Mouse (Mus musculus) small intestine, adult 2 months (tissue): ENCODE results near the gene Nvl. TPM values are rescaled to one million over a fixed set of nuclear protein-coding genes. Genes with fewer than 3 reads are reported as not detected.

Source experiments
- H3K27ac ChIP-seq: fragments of 200-500 bp; 2 replicates; pipeline ENCODE4 v1.5.1; 2012; ENCODE audit warnings: low read depth, low read length, control low read depth, inconsistent platforms; ENCODE audit not compliant: insufficient read depth
- H3K27me3 ChIP-seq: fragments of 200-500 bp; 2 replicates; pipeline ENCODE4 v1.6.1; 2012; ENCODE audit warnings: mild to moderate bottlenecking, moderate library complexity, low read length, inconsistent platforms; ENCODE audit not compliant: control insufficient read depth, insufficient read depth
- H3K36me3 ChIP-seq: fragments of 200-500 bp; 2 replicates; pipeline ENCODE4 v1.6.1; 2012; ENCODE audit warnings: mild to moderate bottlenecking, low read length, control low read depth, inconsistent platforms; ENCODE audit not compliant: control insufficient read depth, insufficient read depth
- H3K4me1 ChIP-seq: fragments of 200-500 bp; 2 replicates; pipeline ENCODE4 v1.6.1; 2012; ENCODE audit warnings: low read length, inconsistent platforms, mixed read lengths; ENCODE audit not compliant: control insufficient read depth, insufficient read depth, insufficient read length
- H3K4me3 ChIP-seq: fragments of 200-500 bp; 2 replicates; pipeline ENCODE4 v1.5.1; 2012; ENCODE audit warnings: low read depth, mild to moderate bottlenecking, control low read depth, inconsistent platforms, low read length, moderate library complexity
- CTCF ChIP-seq: fragments of 200-500 bp; IDR thresholded peaks from 2 replicates; pipeline ENCODE4 v1.5.1; 2012; ENCODE audit warnings: low read depth, mild to moderate bottlenecking, control low read depth, inconsistent platforms, low read length, moderate library complexity, mixed read lengths; ENCODE audit not compliant: insufficient replicate concordance, insufficient read length; ENCODE audit errors: extremely low read depth
- POLR2A ChIP-seq: fragments of 200-500 bp; IDR thresholded peaks from 2 replicates; pipeline ENCODE4 v1.6.1; 2012; ENCODE audit warnings: low read depth, mild to moderate bottlenecking, control low read depth, inconsistent platforms, low read length, moderate library complexity
- WGBS: fragments of 180-500 bp; shearing (Covaris S2); methylation state at CpG from one replicate; pipeline ENCODE4 v1.1.7; 2018; 5-methylcytosine and 5-hydroxymethylcytosine counted together
- polyA plus RNA-seq: library from polyadenylated mRNA; depleted of rRNA; stranded (reverse); fragments of >200 nt; gene quantifications from 2 replicates; pipeline ENCODE4 v1.2.3, GENCODE M21; 2012

Nvl gene
- polyA plus RNA-seq, 1 experiment = 3.4 TPM

DNA sequence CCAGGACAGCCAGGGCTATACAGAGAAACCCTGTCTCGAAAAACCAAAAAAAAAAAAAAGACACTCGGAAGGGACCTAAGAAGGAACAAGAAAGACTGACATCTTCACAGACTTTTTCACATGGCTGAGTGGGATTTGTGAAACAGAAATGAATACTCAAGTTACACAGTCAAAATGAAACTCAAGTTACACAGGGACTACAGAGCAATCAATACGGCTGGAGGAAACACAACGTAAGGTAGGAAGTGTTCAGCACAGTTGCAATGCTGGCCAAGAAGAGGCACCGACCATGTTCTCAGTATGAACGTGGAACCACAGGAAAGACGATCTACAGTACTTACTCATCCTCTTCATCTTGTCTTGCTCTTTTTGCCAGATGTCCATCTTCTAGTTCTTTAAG lies 5.3 kb downstream of the Nvl start:
- Histone ChIP-seq H3K4me1 (no peaks in the 10 kb centered on the region), H3K27ac (no peak overlapping the region), H3K27me3 (no peaks in the 10 kb centered on the region), H3K4me3 (no peak overlapping the region), H3K36me3 (peaks cover 36% of the 10 kb centered on the region)
- 83% methylated on average over 7 of the region's 7 CpGs for WGBS
- no peak for TF ChIP-seq CTCF
- TF ChIP-seq POLR2A = no peak

DNA sequence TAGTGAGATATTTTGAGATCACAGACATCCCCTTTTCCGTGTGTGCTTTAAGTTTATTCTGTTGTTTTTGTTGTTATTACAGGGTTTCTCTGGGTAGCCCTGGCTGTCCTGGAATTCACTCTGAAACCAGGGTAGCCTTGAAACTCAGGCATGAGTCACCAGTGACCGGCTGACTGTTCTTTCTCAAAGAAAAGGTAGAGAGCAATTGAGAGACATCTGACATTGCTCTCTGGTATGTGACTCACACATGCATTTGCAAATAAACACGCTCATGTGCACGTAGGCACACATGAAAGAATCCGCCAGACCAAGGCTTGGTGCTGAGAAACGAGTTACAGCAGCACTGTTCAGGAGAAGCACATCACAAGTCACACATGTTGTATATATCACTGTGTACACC lies 12.1 kb downstream of the Nvl start:
- H3K27me3 ChIP-seq = no peaks in the 10 kb centered on the region
- H3K4me1 ChIP-seq = no peaks in the 10 kb centered on the region
- no peak overlapping the region for H3K27ac ChIP-seq
- WGBS = 87% methylated on average over 6 of the region's 6 CpGs
- no peak overlapping the region for H3K4me3 ChIP-seq
- TF ChIP-seq POLR2A = no peak
- no peak for TF ChIP-seq CTCF
- H3K36me3 ChIP-seq = peaks cover 55% of the 10 kb centered on the region

DNA sequence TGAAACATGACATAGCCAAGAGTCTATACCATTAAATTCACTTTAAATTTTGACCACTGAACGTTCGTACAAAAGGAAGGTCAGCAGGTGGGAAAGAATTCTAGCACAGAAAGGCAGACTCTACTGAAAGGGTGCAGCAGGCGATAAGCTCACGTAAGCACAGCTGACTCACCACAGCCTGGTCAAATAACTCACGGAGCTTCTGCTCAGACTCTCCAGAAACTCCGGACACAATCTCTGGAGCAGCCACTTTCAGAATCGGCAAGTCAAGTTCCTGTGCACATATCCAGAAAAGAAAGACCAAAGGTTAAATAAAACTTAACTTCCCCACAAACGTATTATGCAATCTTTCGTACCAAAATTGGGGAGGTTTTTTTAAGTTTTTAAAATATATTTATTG lies 17.2 kb downstream of the Nvl start:
- TF ChIP-seq POLR2A = no peak
- no peak for TF ChIP-seq CTCF
- peaks cover 50% of the 10 kb centered on the region for H3K36me3 ChIP-seq
- 87% methylated on average over 9 of the region's 9 CpGs for WGBS

DNA sequence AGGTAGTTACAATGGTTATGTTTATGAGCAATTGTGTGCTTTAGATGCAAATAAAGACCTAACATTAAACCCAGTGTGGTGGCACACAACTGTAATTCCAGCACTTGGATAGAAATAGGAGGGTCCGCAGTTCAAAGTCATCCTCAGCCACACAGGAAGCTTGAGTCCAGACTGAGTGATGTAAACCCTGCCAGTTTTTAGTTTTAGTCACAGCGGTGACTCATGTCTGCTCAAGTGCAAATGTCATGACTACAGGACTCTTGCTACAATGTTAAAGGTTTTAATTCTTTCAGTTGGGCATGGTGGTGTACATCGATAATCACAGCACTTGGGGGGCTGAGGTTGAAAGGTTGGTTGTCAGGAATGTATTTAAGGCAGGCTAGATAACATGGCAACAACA lies 18.1 kb downstream of the Nvl start:
- TF ChIP-seq POLR2A = no peak
- TF ChIP-seq CTCF = no peak
- no peak overlapping the region for H3K27ac ChIP-seq
- 97% methylated on average over 3 of the region's 3 CpGs for WGBS
- H3K36me3 ChIP-seq = peaks cover 50% of the 10 kb centered on the region
- no peak overlapping the region for H3K4me3 ChIP-seq
- H3K4me1 ChIP-seq = no peaks in the 10 kb centered on the region
- no peaks in the 10 kb centered on the region for H3K27me3 ChIP-seq

More for the DNA sequence above, 17.2 kb downstream of the Nvl start:
- no peaks in the 10 kb centered on the region for H3K4me1 ChIP-seq
- H3K27ac ChIP-seq = no peak overlapping the region
- H3K4me3 ChIP-seq = no peak overlapping the region
- H3K27me3 ChIP-seq = no peaks in the 10 kb centered on the region

DNA sequence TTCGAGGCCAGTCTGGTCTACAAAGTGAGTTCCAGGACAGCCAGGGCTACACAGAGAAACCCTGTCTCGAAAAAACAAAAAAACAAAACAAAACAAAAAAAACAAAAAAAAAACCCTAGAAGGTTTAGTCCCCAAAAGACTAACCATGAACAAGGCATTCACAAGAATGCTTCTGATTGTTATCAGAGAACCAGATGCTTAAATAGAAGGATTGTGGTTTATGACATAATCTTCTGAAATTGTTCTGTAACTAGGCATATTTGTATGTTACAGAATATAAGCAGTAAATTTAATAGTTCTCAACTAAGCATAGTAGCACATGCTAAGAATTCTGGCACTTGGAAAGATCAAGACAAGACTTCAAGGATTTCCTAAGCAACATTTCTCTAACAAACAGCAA lies 19.9 kb downstream of the Nvl start:
- H3K36me3 ChIP-seq = peaks cover 47% of the 10 kb centered on the region
- WGBS = 88% methylated on average over 2 of the region's 2 CpGs
- TF ChIP-seq CTCF = no peak
- TF ChIP-seq POLR2A = no peak
- H3K4me1 ChIP-seq = no peaks in the 10 kb centered on the region
- H3K27me3 ChIP-seq = no peaks in the 10 kb centered on the region
- no peak overlapping the region for H3K4me3 ChIP-seq
- no peak overlapping the region for H3K27ac ChIP-seq

DNA sequence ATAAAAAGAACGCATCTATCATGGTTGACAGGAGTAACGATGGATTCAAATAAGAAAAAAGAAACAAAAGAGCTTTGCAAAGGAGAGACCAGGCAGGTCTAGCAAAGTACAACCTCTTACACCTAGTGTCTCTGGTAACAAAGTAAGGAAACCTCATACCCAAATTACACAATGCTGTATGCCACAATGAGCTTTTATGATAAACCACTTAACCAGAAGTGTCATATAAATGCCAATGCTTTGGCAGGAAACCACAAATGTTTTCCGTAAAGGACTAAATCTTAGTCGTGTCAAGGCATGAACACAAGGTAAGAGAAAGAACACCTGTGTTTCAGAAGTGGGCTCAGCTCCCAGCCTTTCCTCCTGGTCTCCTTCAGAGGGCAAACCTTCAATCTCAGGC lies 26.9 kb downstream of the Nvl start:
- H3K27me3 ChIP-seq = no peaks in the 10 kb centered on the region
- 89% methylated on average over 4 of the region's 4 CpGs for WGBS
- H3K27ac ChIP-seq = no peak overlapping the region
- H3K36me3 ChIP-seq = peaks cover 38% of the 10 kb centered on the region
- no peak overlapping the region for H3K4me3 ChIP-seq
- H3K4me1 ChIP-seq = no peaks in the 10 kb centered on the region
- TF ChIP-seq CTCF (no peak), POLR2A (no peak)

DNA sequence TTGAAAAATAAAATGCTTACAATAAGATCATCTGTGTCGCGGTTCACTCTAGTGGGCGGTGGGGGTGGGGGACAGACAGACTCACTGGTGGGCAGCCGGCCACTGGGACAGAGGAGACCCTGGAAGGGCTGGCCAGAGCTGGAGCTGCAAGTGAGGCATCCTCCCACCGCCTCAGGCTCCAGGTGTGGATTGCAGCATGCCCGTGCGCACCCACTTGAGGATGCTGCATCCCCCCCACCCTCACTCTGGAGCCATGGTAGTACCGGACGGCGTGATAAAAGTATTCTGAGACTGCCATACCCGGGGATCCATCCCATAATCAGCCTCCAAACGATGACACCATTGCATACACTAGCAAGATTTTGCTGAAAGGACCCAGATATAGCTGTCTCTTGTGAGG lies 54.0 kb downstream of the Nvl start:
- H3K36me3 ChIP-seq = peaks cover 29% of the 10 kb centered on the region
- H3K4me1 ChIP-seq = no peaks in the 10 kb centered on the region
- H3K4me3 ChIP-seq = no peak overlapping the region
- H3K27ac ChIP-seq = no peak overlapping the region
- WGBS = 76% methylated on average over 12 of the region's 12 CpGs
- H3K27me3 ChIP-seq = no peaks in the 10 kb centered on the region
- no peak for TF ChIP-seq CTCF
- TF ChIP-seq POLR2A = no peak

DNA sequence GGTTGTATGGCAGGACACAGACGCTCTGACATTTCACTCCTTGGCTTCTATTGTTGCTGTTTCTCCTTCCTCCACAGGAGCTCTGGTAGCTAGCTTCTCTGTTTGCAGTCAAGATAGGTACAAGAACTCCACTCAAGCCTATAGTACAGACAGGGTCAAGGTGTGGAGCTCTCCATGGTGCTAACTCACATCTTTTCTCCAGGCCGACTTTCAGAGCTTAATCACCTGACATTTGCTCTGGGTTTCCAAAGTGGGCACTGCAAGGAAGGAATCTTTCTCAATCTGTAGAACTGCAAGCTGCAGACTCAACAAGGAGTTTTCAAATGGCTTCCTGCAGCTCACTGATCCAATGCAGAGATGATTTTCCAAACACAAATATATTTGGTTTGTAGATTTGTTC lies 60.0 kb downstream of the Nvl start:
- Histone ChIP-seq H3K4me3 (no peak overlapping the region), H3K36me3 (no peaks in the 10 kb centered on the region), H3K27me3 (0 out of 2 replicates have a peak, but pooled peaks cover 2% of the 10 kb centered on the region), H3K27ac (no peak overlapping the region), H3K4me1 (no peaks in the 10 kb centered on the region)
- no peak for TF ChIP-seq POLR2A
- no peak for TF ChIP-seq CTCF
- WGBS = 36% methylated on average over 2 of the region's 2 CpGs
